Mouse (Mus musculus): ENCODE data around the gene Atp8a1. TPM values are rescaled to one million over a fixed set of nuclear protein-coding genes. Genes with fewer than 3 reads are reported as not detected.

The Atp8a1 gene
- total and polyA plus RNA-seq, 2 experiments: 3.8 to 5.1 TPM

GRCm38 (mm10) chr5:67641406-67642120, 205.7 kb downstream of the Atp8a1 start:
- no peak for DNase-seq (ENCODE audit: extremely low read depth, low read depth, low spot score)
- H3K27me3 ChIP-seq (ENCODE audit: control insufficient read depth, insufficient read depth, low read length): 0 out of 2 replicates have a peak, but pooled peaks cover 2% of the 10 kb centered on the region
- TF ChIP-seq POLR2A (IDR thresholded peaks at IDR 0.05; ENCODE audit: extremely low read depth, insufficient read depth, low read length): no peak
- TF ChIP-seq CTCF (IDR thresholded peaks at IDR 0.05; ENCODE audit: low read depth, low read length): no peak
- 81% methylated on average over 8 of the region's 8 CpGs for WGBS
- no peak overlapping the region for H3K27ac ChIP-seq (replicated peaks; ENCODE audit: insufficient read depth, low read depth, low read length)
- no peaks in the 10 kb centered on the region for H3K4me1 ChIP-seq (ENCODE audit: control insufficient read depth, insufficient read depth, low read length)
- H3K79me2 ChIP-seq (ENCODE audit: control insufficient read depth, insufficient read depth, low read length): no peaks in the 10 kb centered on the region
- H3K36me3 ChIP-seq (ENCODE audit: control insufficient read depth, insufficient read depth, low read length): no peaks in the 10 kb centered on the region
- no peak overlapping the region for H3K4me3 ChIP-seq (ENCODE audit: insufficient read depth, low read depth, low read length)
- no peak overlapping the region for H3K9ac ChIP-seq (ENCODE audit: low read depth, low read length)

- Histone ChIP-seq H3K4me3 (ENCODE audit: insufficient read depth, low read depth, low read length) (no peak overlapping the region), H3K27me3 (ENCODE audit: control insufficient read depth, insufficient read depth, low read length) (0 out of 2 replicates have a peak, but pooled peaks cover 2% of the 10 kb centered on the region), H3K27ac (replicated peaks; ENCODE audit: insufficient read depth, low read depth, low read length) (no peak overlapping the region), H3K36me3 (ENCODE audit: control insufficient read depth, insufficient read depth, low read length) (no peaks in the 10 kb centered on the region), H3K79me2 (ENCODE audit: control insufficient read depth, insufficient read depth, low read length) (no peaks in the 10 kb centered on the region), H3K9ac (ENCODE audit: low read depth, low read length) (no peak overlapping the region), H3K4me1 (ENCODE audit: control insufficient read depth, insufficient read depth, low read length) (no peaks in the 10 kb centered on the region)
- TF ChIP-seq CTCF (IDR thresholded peaks at IDR 0.05; ENCODE audit: low read depth, low read length): no peak
- no peak for TF ChIP-seq POLR2A (IDR thresholded peaks at IDR 0.05; ENCODE audit: extremely low read depth, insufficient read depth, low read length)
- DNase-seq (ENCODE audit: extremely low read depth, low read depth, low spot score): no peak
- 87% methylated on average over 8 of the region's 8 CpGs for WGBS
Observed at GRCm38 (mm10) chr5:67640596-67641312, 206.5 kb downstream of the Atp8a1 start.

GRCm38 (mm10) chr5:67634339-67634738, 212.9 kb downstream of the Atp8a1 start:
- 81% methylated on average over 3 of the region's 3 CpGs for WGBS
- DNase-seq (ENCODE audit: extremely low read depth, low read depth, low spot score): no peak
- no peak overlapping the region for H3K27ac ChIP-seq (replicated peaks; ENCODE audit: insufficient read depth, low read depth, low read length)
- TF ChIP-seq POLR2A (IDR thresholded peaks at IDR 0.05; ENCODE audit: extremely low read depth, insufficient read depth, low read length): no peak
- no peak for TF ChIP-seq CTCF (IDR thresholded peaks at IDR 0.05; ENCODE audit: low read depth, low read length)
- H3K27me3 ChIP-seq (ENCODE audit: control insufficient read depth, insufficient read depth, low read length): 0 out of 2 replicates have a peak, but pooled peaks cover under 1% of the 10 kb centered on the region
- H3K79me2 ChIP-seq (ENCODE audit: control insufficient read depth, insufficient read depth, low read length): no peaks in the 10 kb centered on the region
- H3K36me3 ChIP-seq (ENCODE audit: control insufficient read depth, insufficient read depth, low read length): no peaks in the 10 kb centered on the region
- no peaks in the 10 kb centered on the region for H3K4me1 ChIP-seq (ENCODE audit: control insufficient read depth, insufficient read depth, low read length)
- no peak overlapping the region for H3K9ac ChIP-seq (ENCODE audit: low read depth, low read length)
- H3K4me3 ChIP-seq (ENCODE audit: insufficient read depth, low read depth, low read length): no peak overlapping the region

GRCm38 (mm10) chr5:67633831-67634268, 213.4 kb downstream of the Atp8a1 start:
- Histone ChIP-seq H3K36me3 (ENCODE audit: control insufficient read depth, insufficient read depth, low read length) (no peaks in the 10 kb centered on the region), H3K4me1 (ENCODE audit: control insufficient read depth, insufficient read depth, low read length) (no peaks in the 10 kb centered on the region), H3K4me3 (ENCODE audit: insufficient read depth, low read depth, low read length) (no peak overlapping the region), H3K9ac (ENCODE audit: low read depth, low read length) (no peak overlapping the region), H3K79me2 (ENCODE audit: control insufficient read depth, insufficient read depth, low read length) (no peaks in the 10 kb centered on the region), H3K27me3 (ENCODE audit: control insufficient read depth, insufficient read depth, low read length) (no peaks in the 10 kb centered on the region), H3K27ac (replicated peaks; ENCODE audit: insufficient read depth, low read depth, low read length) (no peak overlapping the region)
- DNase-seq (ENCODE audit: extremely low read depth, low read depth, low spot score): peak; percentile 6
- whole genome bisulfite sequencing: 28% methylated on average over 10 of the region's 10 CpGs
- TF ChIP-seq POLR2A (IDR thresholded peaks at IDR 0.05; ENCODE audit: extremely low read depth, insufficient read depth, low read length) (no peak), CTCF (IDR thresholded peaks at IDR 0.05; ENCODE audit: low read depth, low read length) (no peak)

- WGBS: 54% methylated on average over 7 of the region's 7 CpGs
- Histone ChIP-seq H3K4me3 (ENCODE audit: insufficient read depth, low read depth, low read length) (no peak overlapping the region), H3K36me3 (ENCODE audit: control insufficient read depth, insufficient read depth, low read length) (no peaks in the 10 kb centered on the region), H3K27ac (replicated peaks; ENCODE audit: insufficient read depth, low read depth, low read length) (no peak overlapping the region), H3K4me1 (ENCODE audit: control insufficient read depth, insufficient read depth, low read length) (no peaks in the 10 kb centered on the region), H3K79me2 (ENCODE audit: control insufficient read depth, insufficient read depth, low read length) (no peaks in the 10 kb centered on the region), H3K27me3 (ENCODE audit: control insufficient read depth, insufficient read depth, low read length) (no peaks in the 10 kb centered on the region), H3K9ac (ENCODE audit: low read depth, low read length) (no peak overlapping the region)
- TF ChIP-seq POLR2A (IDR thresholded peaks at IDR 0.05; ENCODE audit: extremely low read depth, insufficient read depth, low read length) (no peak), CTCF (IDR thresholded peaks at IDR 0.05; ENCODE audit: low read depth, low read length) (no peak)
- DNase-seq (ENCODE audit: extremely low read depth, low read depth, low spot score): no peak
Observed at GRCm38 (mm10) chr5:67633138-67633782, 214.0 kb downstream of the Atp8a1 start.
